Mouse (Mus musculus) cerebellum, adult 2 months (tissue): ENCODE measurements around the gene Naa25.

Experiments used
- CTCF ChIP-seq: fragments of 200-500 bp; IDR thresholded peaks from 2 replicates; pipeline ENCODE4 v1.5.1; 2011; ENCODE audit warnings: low read depth, mild to moderate bottlenecking, control low read depth, low read length, moderate library complexity, borderline replicate concordance; ENCODE audit not compliant: insufficient read depth
- POLR2A ChIP-seq: fragments of 200-500 bp; IDR thresholded peaks from 2 replicates; pipeline ENCODE4 v1.6.1; 2011; ENCODE audit warnings: low read length, control low read depth, borderline replicate concordance; ENCODE audit not compliant: insufficient read depth

DNA sequence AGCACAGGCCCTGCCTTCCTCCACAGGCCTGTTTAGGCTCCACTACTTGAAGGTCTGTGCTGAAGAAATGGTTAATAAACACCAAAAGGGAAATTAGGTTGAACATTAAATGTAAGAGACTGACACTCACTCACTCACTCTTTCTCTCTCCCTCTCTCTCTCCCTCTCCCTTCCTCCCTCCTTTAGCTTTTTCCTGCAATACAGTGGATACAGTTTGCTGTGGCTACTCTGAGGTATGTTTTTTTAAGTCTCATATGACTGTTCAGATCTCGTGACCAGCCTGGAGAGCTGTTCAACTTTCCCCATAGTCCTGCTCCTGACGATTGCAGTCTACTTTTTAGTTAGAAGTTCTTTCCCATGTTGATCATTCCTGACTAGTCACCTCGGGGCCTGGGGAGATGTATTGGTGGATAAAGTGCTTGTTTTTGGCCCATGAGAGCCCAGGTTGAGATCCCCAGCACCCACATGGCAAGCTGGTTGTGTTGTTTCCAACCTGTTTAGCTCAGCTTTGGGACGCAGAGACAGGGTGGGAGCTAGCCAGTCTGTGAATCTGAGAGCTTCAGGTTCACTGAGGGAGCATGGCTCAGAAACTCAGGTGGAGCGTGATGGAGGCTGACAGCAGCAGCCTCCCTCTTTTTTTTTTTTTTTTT lies 66.0 kb downstream of the Naa25 start:
- TF ChIP-seq POLR2A (no peak), CTCF (no peak)
